Mouse (Mus musculus): Measurements from ENCODE around the gene Taf6. TPM values are rescaled to one million over a fixed set of nuclear protein-coding genes. Genes with fewer than 3 reads are reported as not detected.
A peak's percentile ranks its signal among the peaks of the same experiment; 100 is the strongest.

The Taf6 gene
- polyA plus RNA-seq, 1 experiment from 2014 or later = 109 TPM

DNA sequence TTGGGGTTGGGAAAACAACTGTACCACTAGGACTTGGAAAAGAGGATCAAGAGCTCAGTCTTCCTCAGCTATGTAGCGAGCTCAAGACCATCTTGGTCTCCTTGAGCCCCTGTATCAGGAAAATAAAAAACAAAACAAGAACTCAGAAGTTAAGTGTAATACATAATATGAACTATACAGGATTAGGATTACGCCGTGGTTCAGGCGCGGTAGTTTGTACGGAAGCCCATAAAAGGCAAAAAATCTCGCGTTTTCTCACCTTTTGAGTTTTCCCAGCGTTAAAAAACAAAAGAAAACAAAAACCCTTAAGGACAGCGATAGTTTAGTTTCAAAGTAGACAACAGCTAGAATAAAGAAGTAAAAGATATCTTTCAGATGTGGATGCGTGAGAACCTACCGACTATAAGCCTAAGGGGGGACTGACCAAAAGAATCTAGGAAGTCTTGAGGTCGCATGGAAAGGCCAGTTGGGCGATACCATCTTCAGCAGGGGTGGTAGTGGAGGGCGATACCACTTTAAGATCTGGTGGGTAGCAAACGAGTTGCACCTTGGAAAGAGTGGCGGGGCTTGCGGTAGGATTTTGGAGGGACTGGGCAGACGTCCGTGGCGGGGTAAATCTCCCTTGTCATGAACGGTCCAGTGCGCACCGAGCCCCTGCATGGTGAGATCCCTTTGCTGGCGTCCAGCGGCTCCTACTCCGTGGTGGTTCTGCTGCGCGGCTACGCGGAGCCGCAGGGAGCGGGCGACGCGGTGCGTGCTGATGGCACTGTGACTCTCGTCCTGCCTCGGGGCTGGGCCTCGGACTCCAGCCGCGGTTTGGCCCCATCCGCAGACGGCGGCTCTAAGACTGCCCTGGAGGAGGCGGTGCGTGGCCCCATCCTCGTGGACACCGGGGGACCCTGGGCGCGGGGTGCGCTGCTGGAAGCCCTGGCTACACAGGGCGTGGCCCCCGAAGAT, 6.8 kb upstream of the Taf6 start, which contains the start of gene Mblac1:
Gene Mblac1 (plus strand): TSS at position 544 of the 957 bp plus-strand sequence.
- Histone ChIP-seq H3K4me1 (ENCODE audit: control insufficient read depth, insufficient read depth, low read length) (0 out of 2 replicates have a peak, but pooled peaks cover 4% of the 10 kb centered on the region), H3K27ac (ENCODE audit: low read depth, low read length) (peak within 1 kb of the TSS; percentile 90), H3K4me2 (replicated peaks; ENCODE audit: low read depth, low read length) (peak within 1 kb of the TSS; percentile 97), H3K9me3 (ENCODE audit: control insufficient read depth, low read length) (no peaks in the 10 kb centered on the region), H3K4me3 (ENCODE audit: low read length) (peak within 1 kb of the TSS; percentile 75), H3K9ac (ENCODE audit: low read depth, low read length) (peak within 1 kb of the TSS; percentile 80), H3K27me3 (ENCODE audit: control insufficient read depth, insufficient read depth, low read length) (no peaks in the 10 kb centered on the region), H3K36me3 (ENCODE audit: control insufficient read depth, insufficient read depth, low read length) (peaks cover 19% of the 10 kb centered on the region; the same call in 1 of the 2 replicates)
- WGBS = 8% methylated on average over 54 of the region's 54 CpGs
- peak; percentile 80 for ATAC-seq (ENCODE audit: low FRiP score, low TSS enrichment)

DNA sequence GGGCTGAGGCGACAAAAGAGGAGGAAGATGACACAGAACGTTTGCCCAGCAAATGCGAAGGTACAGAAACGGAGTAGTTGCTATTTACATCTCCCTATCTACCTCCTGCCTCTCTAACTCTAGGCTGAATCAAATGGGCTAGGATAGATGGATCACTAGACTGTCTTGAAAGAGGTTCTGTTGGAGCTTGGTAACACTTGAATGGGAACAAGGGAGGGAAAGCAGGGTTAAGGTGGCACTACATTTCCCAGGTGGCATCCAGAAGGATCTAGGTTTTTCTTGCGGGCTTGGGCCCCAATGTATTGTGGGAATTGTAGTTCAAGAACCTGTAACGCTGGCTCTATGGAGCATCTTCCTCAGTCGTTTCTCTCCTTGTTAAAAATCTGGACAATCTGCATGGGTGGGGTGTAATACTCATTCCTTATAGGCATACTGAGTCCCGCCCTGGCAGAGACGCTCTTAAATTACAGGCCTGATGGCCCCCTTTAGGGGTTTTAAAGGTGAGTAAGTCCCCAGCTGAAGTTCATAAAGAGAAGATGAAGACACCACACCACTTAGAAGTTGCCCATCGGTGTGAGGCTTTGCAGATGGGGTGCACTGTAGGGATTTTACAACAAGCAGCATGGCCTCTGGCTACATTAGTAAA, 533 bp upstream of the Taf6 start:
- Histone ChIP-seq H3K27me3 (ENCODE audit: control insufficient read depth, insufficient read depth, low read length) (no peaks in the 10 kb centered on the region), H3K9me3 (ENCODE audit: control insufficient read depth, low read length) (no peaks in the 10 kb centered on the region), H3K4me3 (ENCODE audit: low read length) (peak overlapping the region; percentile 59), H3K36me3 (ENCODE audit: control insufficient read depth, insufficient read depth, low read length) (peaks cover 27% of the 10 kb centered on the region), H3K4me2 (replicated peaks; ENCODE audit: low read depth, low read length) (peak overlapping the region; percentile 80), H3K9ac (ENCODE audit: low read depth, low read length) (peak overlapping the region; percentile 80), H3K4me1 (ENCODE audit: control insufficient read depth, insufficient read depth, low read length) (peaks cover 5% of the 10 kb centered on the region), H3K27ac (ENCODE audit: low read depth, low read length) (peak overlapping the region; percentile 4; the same call in 1 of the 2 replicates)
- WGBS = 0% methylated on average over 10 of the region's 10 CpGs
- ATAC-seq (ENCODE audit: low FRiP score, low TSS enrichment) = peak; percentile 74

DNA sequence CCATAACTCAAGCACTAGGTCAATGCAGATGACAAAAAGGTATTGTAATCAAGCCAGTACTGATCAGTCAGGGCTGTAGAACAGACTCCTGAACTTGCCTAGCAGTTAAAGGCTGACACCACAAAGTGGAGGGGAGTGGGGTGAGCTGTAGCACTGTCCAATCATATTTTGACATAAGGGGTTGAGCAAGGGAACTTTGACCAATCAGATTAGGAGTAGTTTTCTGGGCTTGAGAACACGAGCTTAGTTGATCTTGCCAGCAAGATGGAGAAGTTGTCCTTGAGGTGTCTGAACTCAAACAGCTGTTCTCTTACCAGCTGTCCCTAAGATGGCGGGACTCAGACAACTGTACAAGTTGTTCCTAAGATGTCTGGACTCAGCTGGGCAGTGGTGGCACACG, 14.0 kb downstream of the Taf6 start:
- no peak overlapping the region for H3K4me3 ChIP-seq (ENCODE audit: low read length)
- no peak overlapping the region for H3K9ac ChIP-seq (ENCODE audit: low read depth, low read length)
- no peaks in the 10 kb centered on the region for H3K9me3 ChIP-seq (ENCODE audit: control insufficient read depth, low read length)
- no peak overlapping the region for H3K27ac ChIP-seq (ENCODE audit: low read depth, low read length)
- 77% methylated on average over 3 of the region's 3 CpGs for WGBS
- H3K27me3 ChIP-seq (ENCODE audit: control insufficient read depth, insufficient read depth, low read length) = no peaks in the 10 kb centered on the region
- peaks cover 61% of the 10 kb centered on the region for H3K36me3 ChIP-seq (ENCODE audit: control insufficient read depth, insufficient read depth, low read length)
- H3K4me2 ChIP-seq (replicated peaks; ENCODE audit: low read depth, low read length) = no peak overlapping the region; the same call in 1 of the 2 replicates
- ATAC-seq (ENCODE audit: low FRiP score, low TSS enrichment) = no peak
- peaks cover 8% of the 10 kb centered on the region for H3K4me1 ChIP-seq (ENCODE audit: control insufficient read depth, insufficient read depth, low read length)

DNA sequence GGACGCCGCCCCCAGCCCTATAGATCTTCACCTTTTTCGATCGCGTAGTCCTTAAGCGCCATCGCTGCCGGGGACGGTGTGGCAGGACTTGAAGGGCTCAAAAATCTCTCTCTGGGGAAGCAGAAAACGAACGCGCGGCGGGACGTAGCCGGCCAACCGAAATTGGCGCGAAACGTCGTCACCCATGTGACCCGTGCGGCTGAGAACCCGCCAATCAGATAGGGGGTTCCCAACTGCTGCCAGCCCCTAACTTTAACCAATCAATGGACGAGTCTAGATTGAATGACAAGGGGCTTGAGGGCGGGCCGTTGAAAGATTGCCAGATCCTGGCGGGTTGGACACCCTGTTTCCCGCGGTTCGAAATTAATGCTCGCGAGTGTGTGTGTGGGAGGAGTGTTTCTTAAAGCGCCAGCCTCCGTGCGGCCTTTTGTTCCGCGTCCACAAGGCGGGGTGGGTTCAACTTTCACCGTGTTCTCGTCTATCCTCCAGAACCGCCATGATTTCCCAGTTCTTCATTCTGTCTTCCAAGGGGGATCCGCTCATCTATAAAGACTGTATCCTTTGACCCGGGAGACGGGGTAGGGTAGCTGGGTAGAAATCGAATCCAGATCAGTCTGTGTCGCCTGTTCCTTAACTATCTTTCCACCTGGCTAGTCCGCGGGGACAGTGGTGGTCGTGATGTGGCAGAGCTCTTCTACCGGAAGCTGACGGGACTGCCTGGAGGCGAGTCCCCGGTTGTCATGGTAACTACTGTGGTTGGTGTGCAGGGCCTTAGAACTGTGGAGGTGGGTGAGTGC, 15.4 kb downstream of the Taf6 start, which contains the start of the genes Ap4m1 and Mcm7:
Gene Ap4m1 (plus strand): TSS at position 308 of the 797 bp plus-strand sequence.
Gene Mcm7 (minus strand): TSS at position 728 of the 797 bp plus-strand sequence.
- ATAC-seq (ENCODE audit: low FRiP score, low TSS enrichment) = peak; percentile 91
- H3K36me3 ChIP-seq (ENCODE audit: control insufficient read depth, insufficient read depth, low read length) = peaks cover 61% of the 10 kb centered on the region
- peak within 1 kb of the TSS; percentile 80 for H3K4me2 ChIP-seq (replicated peaks; ENCODE audit: low read depth, low read length)
- no peaks in the 10 kb centered on the region for H3K9me3 ChIP-seq (ENCODE audit: control insufficient read depth, low read length)
- WGBS = under 1% methylated on average over 54 of the region's 54 CpGs
- peak within 1 kb of the TSS; percentile 82 for H3K4me3 ChIP-seq (ENCODE audit: low read length)
- peak within 1 kb of the TSS; percentile 98 for H3K27ac ChIP-seq (ENCODE audit: low read depth, low read length)
- H3K4me1 ChIP-seq (ENCODE audit: control insufficient read depth, insufficient read depth, low read length) = peaks cover 8% of the 10 kb centered on the region
- peak within 1 kb of the TSS; percentile 89 for H3K9ac ChIP-seq (ENCODE audit: low read depth, low read length)
- no peaks in the 10 kb centered on the region for H3K27me3 ChIP-seq (ENCODE audit: control insufficient read depth, insufficient read depth, low read length)

DNA sequence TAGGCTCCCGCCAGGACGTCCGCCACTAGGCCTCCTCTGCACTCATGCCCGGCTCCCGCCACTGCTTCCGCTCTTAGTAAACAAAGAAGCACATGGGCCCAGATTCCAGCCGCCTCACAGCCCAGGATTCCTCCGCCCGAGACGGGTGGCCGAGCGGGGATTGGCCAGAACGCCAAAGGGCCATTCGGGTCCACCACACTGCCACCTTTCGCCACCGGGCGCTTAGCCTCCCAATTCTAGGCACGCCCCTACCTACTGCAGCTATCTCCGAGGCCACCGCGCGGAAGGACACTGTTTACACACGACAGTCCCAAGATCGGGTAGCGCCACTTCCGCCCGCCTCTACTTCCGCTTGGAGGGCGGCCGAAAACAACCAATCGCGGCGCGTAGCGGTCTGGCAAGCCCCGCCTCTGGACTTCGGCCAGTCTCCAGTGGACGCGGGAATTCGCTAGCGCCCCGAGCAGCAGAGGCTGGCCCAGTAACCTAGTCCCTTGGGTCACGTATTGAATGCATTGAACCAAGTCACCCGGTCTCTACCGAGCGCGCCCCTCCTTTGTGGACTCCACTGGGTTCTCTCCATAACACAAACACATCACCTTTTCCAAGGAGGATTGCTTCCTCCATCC, 16.2 kb downstream of the Taf6 start:
- no peaks in the 10 kb centered on the region for H3K27me3 ChIP-seq (ENCODE audit: control insufficient read depth, insufficient read depth, low read length)

DNA sequence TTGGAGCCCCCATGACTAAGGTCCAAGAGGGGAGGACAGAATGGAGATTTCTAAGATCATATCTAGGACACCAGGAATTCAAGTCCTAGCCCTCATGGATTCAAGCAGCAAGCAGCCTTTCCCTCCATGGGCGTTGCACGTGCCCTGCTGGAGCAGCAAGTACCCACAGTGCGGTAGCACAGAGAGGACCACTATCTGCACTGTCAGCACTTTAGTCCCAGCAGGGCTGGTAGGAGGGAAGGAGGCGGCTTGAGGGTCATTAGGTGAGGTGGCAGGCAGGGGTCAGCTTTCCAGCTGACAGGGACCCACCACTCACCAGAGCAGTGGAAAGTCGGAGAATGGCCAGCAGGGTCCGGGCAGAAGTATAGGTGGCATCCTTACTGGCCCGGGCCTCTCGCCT, 21.7 kb downstream of the Taf6 start:
- Histone ChIP-seq H3K4me1 (ENCODE audit: control insufficient read depth, insufficient read depth, low read length) (peaks cover 19% of the 10 kb centered on the region), H3K27ac (ENCODE audit: low read depth, low read length) (no peak overlapping the region), H3K27me3 (ENCODE audit: control insufficient read depth, insufficient read depth, low read length) (no peaks in the 10 kb centered on the region), H3K9ac (ENCODE audit: low read depth, low read length) (no peak overlapping the region), H3K4me3 (ENCODE audit: low read length) (no peak overlapping the region), H3K9me3 (ENCODE audit: control insufficient read depth, low read length) (no peaks in the 10 kb centered on the region), H3K36me3 (ENCODE audit: control insufficient read depth, insufficient read depth, low read length) (peaks cover 74% of the 10 kb centered on the region), H3K4me2 (replicated peaks; ENCODE audit: low read depth, low read length) (no peak overlapping the region)
- WGBS = 68% methylated on average over 8 of the region's 8 CpGs
- ATAC-seq (ENCODE audit: low FRiP score, low TSS enrichment) = no peak

More for the DNA sequence above, 16.2 kb downstream of the Taf6 start:
- Histone ChIP-seq H3K9ac (ENCODE audit: low read depth, low read length) (peak overlapping the region; percentile 89), H3K4me1 (ENCODE audit: control insufficient read depth, insufficient read depth, low read length) (peaks cover 8% of the 10 kb centered on the region), H3K9me3 (ENCODE audit: control insufficient read depth, low read length) (no peaks in the 10 kb centered on the region), H3K27ac (ENCODE audit: low read depth, low read length) (peak overlapping the region; percentile 98), H3K36me3 (ENCODE audit: control insufficient read depth, insufficient read depth, low read length) (peaks cover 63% of the 10 kb centered on the region), H3K4me3 (ENCODE audit: low read length) (peak overlapping the region; percentile 82), H3K4me2 (replicated peaks; ENCODE audit: low read depth, low read length) (peak overlapping the region; percentile 80)
- under 1% methylated on average over 47 of the region's 47 CpGs for WGBS
- ATAC-seq (ENCODE audit: low FRiP score, low TSS enrichment) = peak; percentile 90

DNA sequence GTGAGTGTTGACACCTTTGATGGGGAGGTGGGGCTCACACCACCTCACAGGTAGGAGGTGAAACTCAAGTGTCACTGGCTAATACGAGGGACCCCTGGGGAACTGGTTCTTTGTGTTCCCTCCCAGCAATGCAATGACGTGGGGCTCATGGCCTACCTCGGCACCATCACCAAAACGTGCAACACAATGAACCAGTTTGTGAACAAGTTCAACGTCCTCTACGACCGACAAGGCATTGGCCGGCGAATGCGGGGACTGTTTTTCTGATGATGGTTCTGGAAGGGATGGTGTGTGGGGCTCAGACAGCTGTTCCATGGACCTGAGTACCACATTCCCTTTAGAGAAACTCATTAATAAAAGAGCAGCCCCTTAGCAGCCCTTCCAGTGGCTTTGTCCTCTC, 23.6 kb downstream of the Taf6 start:
- Histone ChIP-seq H3K27ac (ENCODE audit: low read depth, low read length) (no peak overlapping the region), H3K4me2 (replicated peaks; ENCODE audit: low read depth, low read length) (no peak overlapping the region), H3K36me3 (ENCODE audit: control insufficient read depth, insufficient read depth, low read length) (peaks cover 61% of the 10 kb centered on the region), H3K27me3 (ENCODE audit: control insufficient read depth, insufficient read depth, low read length) (no peaks in the 10 kb centered on the region), H3K4me3 (ENCODE audit: low read length) (no peak overlapping the region), H3K9ac (ENCODE audit: low read depth, low read length) (no peak overlapping the region), H3K4me1 (ENCODE audit: control insufficient read depth, insufficient read depth, low read length) (peaks cover 11% of the 10 kb centered on the region; the same call in 1 of the 2 replicates), H3K9me3 (ENCODE audit: control insufficient read depth, low read length) (no peaks in the 10 kb centered on the region)
- no peak for ATAC-seq (ENCODE audit: low FRiP score, low TSS enrichment)
- WGBS = 72% methylated on average over 10 of the region's 10 CpGs

DNA sequence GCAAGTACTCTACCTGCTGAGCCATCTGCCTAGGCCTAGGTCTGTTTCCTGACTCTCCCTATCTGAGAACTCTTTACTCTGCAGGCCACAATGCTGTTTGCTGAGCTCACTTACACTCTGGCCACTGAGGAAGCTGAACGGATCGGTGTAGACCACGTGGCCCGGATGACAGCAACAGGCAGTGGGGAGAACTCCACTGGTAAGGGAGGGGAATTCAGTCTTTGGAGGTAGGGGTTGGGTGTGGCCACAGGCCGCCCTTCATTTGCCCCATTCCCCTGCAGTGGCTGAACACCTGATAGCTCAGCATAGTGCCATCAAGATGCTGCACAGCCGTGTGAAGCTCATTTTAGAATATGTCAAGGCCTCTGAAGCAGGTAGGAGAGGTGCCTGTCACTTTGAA, 24.2 kb downstream of the Taf6 start:
- Histone ChIP-seq H3K27me3 (ENCODE audit: control insufficient read depth, insufficient read depth, low read length) (no peaks in the 10 kb centered on the region), H3K4me1 (ENCODE audit: control insufficient read depth, insufficient read depth, low read length) (peaks cover 11% of the 10 kb centered on the region; the same call in 1 of the 2 replicates), H3K4me3 (ENCODE audit: low read length) (no peak overlapping the region), H3K9me3 (ENCODE audit: control insufficient read depth, low read length) (no peaks in the 10 kb centered on the region), H3K4me2 (replicated peaks; ENCODE audit: low read depth, low read length) (no peak overlapping the region), H3K36me3 (ENCODE audit: control insufficient read depth, insufficient read depth, low read length) (peaks cover 55% of the 10 kb centered on the region), H3K27ac (ENCODE audit: low read depth, low read length) (no peak overlapping the region), H3K9ac (ENCODE audit: low read depth, low read length) (no peak overlapping the region)
- 66% methylated on average over 6 of the region's 6 CpGs for WGBS
- no peak for ATAC-seq (ENCODE audit: low FRiP score, low TSS enrichment)
